Mouse (Mus musculus): ENCODE measurements at regions not wholly inside any gene's neighbourhood (a gene's known extent, or its start where the extent isn't known, plus 50 kb on each side); places are given as distances from the start of the nearest gene placed in this dataset.

- Histone ChIP-seq H3K4me2 (replicated peaks; ENCODE audit: low read depth, low read length, severe bottlenecking) (no peak overlapping the region), H3K27ac (replicated peaks; ENCODE audit: low read depth, low read length) (no peak overlapping the region), H3K4me1 (ENCODE audit: control insufficient read depth, insufficient read depth, low read length) (no peaks in the 10 kb centered on the region), H3K27me3 (ENCODE audit: control insufficient read depth, insufficient read depth, low read length) (no peaks in the 10 kb centered on the region), H3K9me3 (ENCODE audit: control insufficient read depth, low read length) (no peaks in the 10 kb centered on the region), H3K36me3 (ENCODE audit: control insufficient read depth, insufficient read depth, low read length) (no peaks in the 10 kb centered on the region), H3K4me3 (replicated peaks; ENCODE audit: low read length) (no peak overlapping the region), H3K9ac (ENCODE audit: low read depth, low read length, severe bottlenecking) (no peak overlapping the region)
- WGBS: 86% methylated on average over 3 of the region's 3 CpGs
- no peak for DNase-seq (ENCODE audit: low spot score)
- ATAC-seq (ENCODE audit: low FRiP score, low read depth): no peak
- TF ChIP-seq POLR2A (IDR thresholded peaks at IDR 0.05; ENCODE audit: borderline replicate concordance, extremely low read depth, insufficient read depth, insufficient read length): no peak
Measured at GRCm38 (mm10) chr10:56682901-56683300, 305.8 kb downstream of the Gja1 start.

- no peak overlapping the region for H3K9ac ChIP-seq (ENCODE audit: low read depth, low read length, severe bottlenecking)
- no peak overlapping the region for H3K27ac ChIP-seq (replicated peaks; ENCODE audit: low read depth, low read length)
- DNase-seq (ENCODE audit: low spot score): no peak
- no peak for TF ChIP-seq POLR2A (IDR thresholded peaks at IDR 0.05; ENCODE audit: borderline replicate concordance, extremely low read depth, insufficient read depth, insufficient read length)
- no peak for ATAC-seq (ENCODE audit: low FRiP score, low read depth)
- no peaks in the 10 kb centered on the region for H3K9me3 ChIP-seq (ENCODE audit: control insufficient read depth, low read length)
- H3K36me3 ChIP-seq (ENCODE audit: control insufficient read depth, insufficient read depth, low read length): no peaks in the 10 kb centered on the region
- H3K4me3 ChIP-seq (replicated peaks; ENCODE audit: low read length): no peak overlapping the region
- H3K4me2 ChIP-seq (replicated peaks; ENCODE audit: low read depth, low read length, severe bottlenecking): no peak overlapping the region
- H3K27me3 ChIP-seq (ENCODE audit: control insufficient read depth, insufficient read depth, low read length): no peaks in the 10 kb centered on the region
- no peaks in the 10 kb centered on the region for H3K4me1 ChIP-seq (ENCODE audit: control insufficient read depth, insufficient read depth, low read length)
- WGBS: 79% methylated on average over 8 of the region's 8 CpGs
Measured at GRCm38 (mm10) chr10:56685655-56686250, 308.6 kb downstream of the Gja1 start.

DNA sequence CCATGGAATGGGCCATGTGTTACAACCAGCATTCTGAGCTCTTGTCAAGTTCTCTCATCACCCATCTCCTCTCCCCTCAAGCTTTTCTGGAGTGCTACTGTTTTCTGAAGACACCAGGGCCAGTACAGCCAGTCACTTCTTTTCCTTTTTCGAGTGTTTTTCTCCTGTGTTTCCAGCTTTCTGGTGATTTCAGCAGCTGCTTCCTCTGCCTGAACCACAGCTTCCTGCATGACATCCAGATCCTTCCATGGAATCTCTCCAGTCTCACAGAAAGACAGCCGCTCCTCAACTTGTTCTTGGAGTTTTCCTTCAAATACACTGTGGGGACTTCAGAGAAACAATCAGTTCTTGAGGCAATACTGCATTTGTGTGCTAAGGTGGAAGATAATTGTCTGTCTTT is 314.3 kb downstream of the Gja1 start:
- Histone ChIP-seq H3K4me2 (replicated peaks; ENCODE audit: low read depth, low read length, severe bottlenecking) (no peak overlapping the region), H3K9me3 (ENCODE audit: control insufficient read depth, low read length) (no peaks in the 10 kb centered on the region), H3K27ac (replicated peaks; ENCODE audit: low read depth, low read length) (no peak overlapping the region), H3K4me3 (replicated peaks; ENCODE audit: low read length) (no peak overlapping the region), H3K9ac (ENCODE audit: low read depth, low read length, severe bottlenecking) (no peak overlapping the region), H3K27me3 (ENCODE audit: control insufficient read depth, insufficient read depth, low read length) (no peaks in the 10 kb centered on the region), H3K4me1 (ENCODE audit: control insufficient read depth, insufficient read depth, low read length) (0 out of 2 replicates have a peak, but pooled peaks cover 3% of the 10 kb centered on the region), H3K36me3 (ENCODE audit: control insufficient read depth, insufficient read depth, low read length) (no peaks in the 10 kb centered on the region)
- no peak for DNase-seq (ENCODE audit: low spot score)
- no peak for ATAC-seq (ENCODE audit: low FRiP score, low read depth)
- 83% methylated on average over 2 of the region's 2 CpGs for WGBS
- TF ChIP-seq POLR2A (IDR thresholded peaks at IDR 0.05; ENCODE audit: borderline replicate concordance, extremely low read depth, insufficient read depth, insufficient read length): no peak

- Histone ChIP-seq H3K4me1 (ENCODE audit: control insufficient read depth, insufficient read depth, low read length) (0 out of 2 replicates have a peak, but pooled peaks cover 3% of the 10 kb centered on the region), H3K36me3 (ENCODE audit: control insufficient read depth, insufficient read depth, low read length) (no peaks in the 10 kb centered on the region), H3K9ac (ENCODE audit: low read depth, low read length, severe bottlenecking) (no peak overlapping the region), H3K9me3 (ENCODE audit: control insufficient read depth, low read length) (no peaks in the 10 kb centered on the region), H3K4me3 (replicated peaks; ENCODE audit: low read length) (no peak overlapping the region), H3K4me2 (replicated peaks; ENCODE audit: low read depth, low read length, severe bottlenecking) (no peak overlapping the region), H3K27ac (replicated peaks; ENCODE audit: low read depth, low read length) (no peak overlapping the region), H3K27me3 (ENCODE audit: control insufficient read depth, insufficient read depth, low read length) (no peaks in the 10 kb centered on the region)
- ATAC-seq (ENCODE audit: low FRiP score, low read depth) (no peak), DNase-seq (ENCODE audit: low spot score) (no peak)
- WGBS: 24% methylated on average over 3 of the region's 3 CpGs
- TF ChIP-seq POLR2A (IDR thresholded peaks at IDR 0.05; ENCODE audit: borderline replicate concordance, extremely low read depth, insufficient read depth, insufficient read length): no peak
Measured at GRCm38 (mm10) chr10:56695100-56695499, 318.0 kb downstream of the Gja1 start.

DNA sequence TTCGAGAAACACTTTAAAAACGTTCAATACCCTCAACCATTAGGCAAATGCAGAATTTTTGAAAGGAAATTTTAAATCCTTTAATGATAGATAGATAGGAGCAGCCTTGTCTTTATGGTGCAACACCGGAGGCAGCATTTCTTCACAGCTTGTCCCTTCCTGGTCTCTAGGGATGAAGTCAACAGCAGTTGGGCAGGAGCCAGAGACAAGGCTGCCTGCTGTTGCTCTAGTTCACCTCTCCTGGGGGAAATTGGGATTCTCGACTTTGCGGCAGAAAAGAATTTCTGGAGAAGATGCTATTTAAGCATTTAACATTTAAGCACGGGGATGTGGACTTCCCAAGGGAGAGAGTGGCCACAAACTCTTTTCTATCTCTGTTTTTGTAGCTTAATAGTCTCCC is 323.0 kb downstream of the Gja1 start:
- TF ChIP-seq POLR2A (IDR thresholded peaks at IDR 0.05; ENCODE audit: borderline replicate concordance, extremely low read depth, insufficient read depth, insufficient read length): no peak
- H3K4me1 ChIP-seq (ENCODE audit: control insufficient read depth, insufficient read depth, low read length): no peaks in the 10 kb centered on the region
- ATAC-seq (ENCODE audit: low FRiP score, low read depth) (no peak), DNase-seq (ENCODE audit: low spot score) (no peak)
- no peaks in the 10 kb centered on the region for H3K27me3 ChIP-seq (ENCODE audit: control insufficient read depth, insufficient read depth, low read length)
- 47% methylated on average over 6 of the region's 6 CpGs for WGBS
- no peak overlapping the region for H3K4me2 ChIP-seq (replicated peaks; ENCODE audit: low read depth, low read length, severe bottlenecking)
- H3K9ac ChIP-seq (ENCODE audit: low read depth, low read length, severe bottlenecking): no peak overlapping the region
- no peaks in the 10 kb centered on the region for H3K36me3 ChIP-seq (ENCODE audit: control insufficient read depth, insufficient read depth, low read length)
- H3K27ac ChIP-seq (replicated peaks; ENCODE audit: low read depth, low read length): no peak overlapping the region
- no peaks in the 10 kb centered on the region for H3K9me3 ChIP-seq (ENCODE audit: control insufficient read depth, low read length)
- H3K4me3 ChIP-seq (replicated peaks; ENCODE audit: low read length): no peak overlapping the region

- Histone ChIP-seq H3K27me3 (ENCODE audit: control insufficient read depth, insufficient read depth, low read length) (no peaks in the 10 kb centered on the region), H3K4me2 (replicated peaks; ENCODE audit: low read depth, low read length, severe bottlenecking) (no peak overlapping the region), H3K36me3 (ENCODE audit: control insufficient read depth, insufficient read depth, low read length) (no peaks in the 10 kb centered on the region), H3K27ac (replicated peaks; ENCODE audit: low read depth, low read length) (no peak overlapping the region), H3K9ac (ENCODE audit: low read depth, low read length, severe bottlenecking) (no peak overlapping the region), H3K9me3 (ENCODE audit: control insufficient read depth, low read length) (no peaks in the 10 kb centered on the region), H3K4me3 (replicated peaks; ENCODE audit: low read length) (no peak overlapping the region), H3K4me1 (ENCODE audit: control insufficient read depth, insufficient read depth, low read length) (no peaks in the 10 kb centered on the region)
- ATAC-seq (ENCODE audit: low FRiP score, low read depth) (no peak), DNase-seq (ENCODE audit: low spot score) (no peak)
- TF ChIP-seq POLR2A (IDR thresholded peaks at IDR 0.05; ENCODE audit: borderline replicate concordance, extremely low read depth, insufficient read depth, insufficient read length): no peak
- 87% methylated on average over 2 of the region's 2 CpGs for WGBS
Measured at GRCm38 (mm10) chr10:56708411-56708810, 331.3 kb downstream of the Gja1 start.
